Comparison of ENCODE assay signal across 16 mouse cellular contexts in genomic region chr6:129248243-129248642, GRCm38 (mm10). TPM values are rescaled to one million over a fixed set of nuclear protein-coding genes. Genes with fewer than 3 reads are reported as not detected.
DNase-seq lines count a peak whose midpoint lies in the region; ATAC-seq and TF ChIP-seq lines count a peak whose summit lies in the region.
"Had no signal": no experiment of that assay in that cellular context is flagged by ENCODE, and none has a peak within 500 bp of the region (broad histone marks: within the 10 kb centered on the region; RNA-seq: fewer than 3 reads in every experiment).

No protein-coding gene starts in this region.

- H3K36me3 ChIP-seq in lung, embryonic 14.5 days (ENCODE audit: insufficient read depth), result no peaks in the 10 kb centered on the region
- H3K36me3 ChIP-seq: limb, embryonic 12.5 days; neural tube, embryonic 15.5 days had no signal

- H3K4me1 ChIP-seq in lung, embryonic 14.5 days (ENCODE audit: insufficient read depth), result no peaks in the 10 kb centered on the region
- H3K4me1 ChIP-seq in lung, adult 2 months (ENCODE audit: control insufficient read depth, insufficient read depth, low read length), result no peaks in the 10 kb centered on the region
- H3K4me1 ChIP-seq: limb, embryonic 12.5 days; neural tube, embryonic 15.5 days had no signal

- ATAC-seq in lung, embryonic 14.5 days (ENCODE audit: insufficient read depth), result no peak
- no peak for ATAC-seq in Patski
- peak; percentile 69; the same call in 1 of the 2 replicates for ATAC-seq in monocyte, adult 5-6 weeks (replicated peaks; ENCODE audit: insufficient number of reproducible peaks, low FRiP score, low TSS enrichment, poor library complexity, severe bottlenecking)

- no peak overlapping the region for H3K4me3 ChIP-seq in lung, embryonic 14.5 days (ENCODE audit: low read depth, low read length)
- H3K4me3 ChIP-seq in lung, adult 2 months (replicated peaks; ENCODE audit: extremely low read depth, low read depth, low read length), result no peak overlapping the region
- H3K4me3 ChIP-seq: limb, embryonic 12.5 days; megakaryocyte, embryonic 14.5 days; neural tube, embryonic 15.5 days had no signal

- POLR2A ChIA-PET in Patski (lab: Charles Lee), result no interaction called here

- peak; percentile 46 for TF ChIP-seq CTCF in lung, embryonic 14.5 days (IDR thresholded peaks at IDR 0.05; ENCODE audit: low read depth)
- no peak for TF ChIP-seq CTCF in lung, adult 2 months (IDR thresholded peaks at IDR 0.05; ENCODE audit: insufficient read depth, low read length)
- TF ChIP-seq CTCF in Patski (IDR thresholded peaks at IDR 0.05), result peak; percentile 45

- CTCF ChIA-PET in Patski (lab: Charles Lee), result interaction anchor here (0.9 to 3.1 kb wide), 4 partner anchors 10 to 214 kb away, joined by 3 to 10 read pairs (median 3); no protein-coding TSS in a partner anchor

- in situ Hi-C loops in Patski (cut with MboI; ENCODE audit: low pct_unique_long_range_greater_than_20kb), result loop anchor here (5.0 kb wide), 2 partner anchors 156 to 396 kb away; no protein-coding TSS in a partner anchor

- H3K27ac ChIP-seq in lung, embryonic 14.5 days (ENCODE audit: low read depth), result no peak overlapping the region
- H3K27ac ChIP-seq: limb, embryonic 12.5 days; neural tube, embryonic 15.5 days had no signal

- no peaks in the 10 kb centered on the region for H3K9me3 ChIP-seq in lung, embryonic 14.5 days (ENCODE audit: low read depth, low read length)
- H3K9me3 ChIP-seq: limb, embryonic 12.5 days; megakaryocyte, embryonic 14.5 days; neural tube, embryonic 15.5 days had no signal

- no peak for TF ChIP-seq POLR2A in lung, adult 2 months (IDR thresholded peaks at IDR 0.05; ENCODE audit: borderline replicate concordance, extremely low read depth, low read depth, low read length)

- no peak overlapping the region for H3K9ac ChIP-seq in lung, embryonic 14.5 days
- H3K9ac ChIP-seq: limb, embryonic 12.5 days; neural tube, embryonic 15.5 days had no signal

- peak; percentile 9 for DNase-seq in embryo, embryonic 10.5 days (ENCODE audit: low spot score)
- DNase-seq in embryo, embryonic 10 days (ENCODE audit: low spot score), result no peak
- no peak for DNase-seq in lung, embryonic 14.5 days
- no peak for DNase-seq in lung, adult 2 months
- no peak for DNase-seq in Patski (ENCODE audit: low read depth, low spot score)
- no peak for DNase-seq in urinary bladder, postnatal 14 days (ENCODE audit: low spot score)
- no peak for DNase-seq in left cerebral cortex, adult 9 months (ENCODE audit: low spot score in 2 of 2)
- DNase-seq: adrenal gland, postnatal 14 days; cerebellum, adult 2 months; gastrocnemius, postnatal 14 days; heart, postnatal 4 days; kidney, postnatal 4 days had no signal

- H3K27me3 ChIP-seq in lung, embryonic 14.5 days (ENCODE audit: insufficient read depth, low read length), result no peaks in the 10 kb centered on the region
- H3K27me3 ChIP-seq in Patski, result peaks cover 31% of the 10 kb centered on the region
- H3K27me3 ChIP-seq: limb, embryonic 12.5 days; neural tube, embryonic 15.5 days had no signal

- H3K4me2 ChIP-seq in lung, embryonic 14.5 days, result no peak overlapping the region
- H3K4me2 ChIP-seq: limb, embryonic 12.5 days; neural tube, embryonic 15.5 days had no signal

RNA-seq across cellular contexts. Expression of gene Cd69, which starts 27.0 kb away (rescaled TPM):
- not detected in 2 replicates for polyA plus RNA-seq in lung, embryonic 14.5 days (2014; fragmentation: Nextera tagmentation; extraction: Ambion mirVana)
- 0.54 and 1.3 TPM in 2 replicates for polyA plus RNA-seq in lung, adult 2 months (2012; rRNA removed)
- not detected for polyA plus RNA-seq in Patski (2021)
- 122 to 324 TPM (median 301 TPM) in 3 replicates for total RNA-seq in monocyte, adult 5-6 weeks (2017)
- total RNA-seq: gastrocnemius, postnatal 14 days; heart, postnatal 4 days had no signal
- polyA plus RNA-seq: limb, embryonic 12.5 days had no signal
